Mouse (Mus musculus): ENCODE results near the gene Chrm5.

DNA sequence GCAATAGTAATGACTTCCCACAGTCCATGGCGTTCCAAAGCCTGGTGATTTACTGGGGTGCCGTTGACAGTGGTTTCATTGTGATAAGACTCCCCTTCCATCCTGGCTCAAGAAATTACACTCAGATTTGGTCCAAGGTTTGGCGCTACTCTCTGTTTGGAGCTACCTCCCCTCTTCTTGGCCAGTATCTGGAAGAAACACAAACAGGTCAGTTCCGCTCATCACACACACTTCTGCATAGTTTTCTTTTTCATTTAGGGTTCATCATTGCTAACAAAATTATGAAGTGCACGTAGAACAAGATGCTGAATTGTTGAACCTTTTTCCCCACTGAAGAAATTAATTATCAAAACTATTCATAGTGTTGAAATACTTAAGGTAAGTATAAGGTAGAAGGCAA is at the start of gene Chrm5:
- TF ChIP-seq CTCF (IDR thresholded peaks at IDR 0.05; ENCODE audit: borderline replicate concordance, insufficient read depth, low read length) (no peak), POLR2A (IDR thresholded peaks at IDR 0.05; ENCODE audit: low read depth, low read length) (no peak)
